Mouse (Mus musculus) stomach, postnatal 0 days (tissue): ENCODE measurements around the gene Tnr. TPM values are rescaled to one million over a fixed set of nuclear protein-coding genes. Genes with fewer than 3 reads are reported as not detected.

Source experiments
- ATAC-seq: fragments of 200-750 bp; cut with Nextera tagmentation; 2 replicates; pipeline ENCODE4 v1.8.0; 2017; ENCODE audit not compliant: low FRiP score, low TSS enrichment
- DNase-seq: peaks from one replicate; pipeline ENCODE4 v3.0.0-alpha.2; 2016; ENCODE audit warnings: low spot score
- H3K27ac ChIP-seq: fragments of 300-500 bp; sonication (generic); replicated peaks from 2 replicates; pipeline ENCODE4 v1.5.1; 2014; ENCODE audit warnings: mild to moderate bottlenecking, control low read depth
- H3K27me3 ChIP-seq: fragments of 300-500 bp; sonication (generic); 2 replicates; pipeline ENCODE4 v1.6.1; 2014; ENCODE audit warnings: low read length; ENCODE audit not compliant: control insufficient read depth, insufficient read depth
- H3K36me3 ChIP-seq: fragments of 300-500 bp; sonication (generic); 2 replicates; pipeline ENCODE4 v1.6.1; 2014; ENCODE audit warnings: low read length, mixed read lengths; ENCODE audit not compliant: control insufficient read depth, insufficient read depth
- H3K4me1 ChIP-seq: fragments of 300-500 bp; sonication (generic); replicated peaks from 2 replicates; pipeline ENCODE4 v1.6.1; 2014; ENCODE audit warnings: antibody characterized with exemption; ENCODE audit not compliant: control insufficient read depth, insufficient read depth
- H3K4me2 ChIP-seq: fragments of 300-500 bp; sonication (generic); replicated peaks from 2 replicates; pipeline ENCODE4 v1.6.1; 2014; ENCODE audit warnings: low read depth, mild to moderate bottlenecking, control low read depth, moderate library complexity
- H3K4me3 ChIP-seq: fragments of 300-500 bp; sonication (generic); 2 replicates; pipeline ENCODE4 v1.5.1; 2014; ENCODE audit warnings: low read depth, low read length, control low read depth
- H3K9ac ChIP-seq: fragments of 300-500 bp; sonication (generic); 2 replicates; pipeline ENCODE4 v1.6.1; 2014; ENCODE audit warnings: mild to moderate bottlenecking, low read length, control low read depth, mixed read lengths
- H3K9me3 ChIP-seq: fragments of 300-500 bp; sonication (generic); 2 replicates; pipeline ENCODE4 v1.6.1; 2016; ENCODE audit warnings: low read length; ENCODE audit not compliant: control insufficient read depth
- CTCF ChIP-seq: IDR thresholded peaks from 2 replicates; pipeline ENCODE4 v1.5.1; 2016; ENCODE audit warnings: antibody characterized with exemption, low read depth, mild to moderate bottlenecking, moderate library complexity
- EP300 ChIP-seq: optimal IDR thresholded peaks from 2 replicates; pipeline ENCODE3; 2016; ENCODE audit warnings: antibody characterized with exemption
- WGBS: fragments of 180-500 bp; shearing (Covaris S2); extraction: QIAGEN DNeasy Blood & Tissue Kit; methylation state at CpG from one replicate; pipeline ENCODE4 v1.1.7; 2014; 5-methylcytosine and 5-hydroxymethylcytosine counted together
- polyA plus RNA-seq: library from polyadenylated mRNA; unstranded; fragments of >200 nt; fragmentation: Nextera tagmentation; extraction: Ambion mirVana; gene quantifications from 2 replicates; pipeline ENCODE4 v1.2.1, GENCODE M21; 2015

Tnr gene
- polyA plus RNA-seq, 1 experiment from 2014 or later: 0.10 TPM

DNA sequence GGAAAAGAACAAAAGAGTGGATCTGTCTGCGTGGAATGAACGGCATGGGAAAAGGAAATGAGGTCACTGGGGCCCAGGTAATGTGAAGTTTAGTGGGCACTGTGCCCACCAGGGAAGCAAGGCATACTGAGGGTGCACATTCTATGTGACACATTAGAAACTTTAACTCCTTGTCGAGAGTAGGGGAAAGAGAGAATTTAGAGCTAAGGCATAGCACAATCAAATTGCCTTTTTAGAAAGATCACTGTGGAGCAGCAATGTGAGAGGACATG is 218.4 kb downstream of the Tnr start:
- DNase-seq (no peak), ATAC-seq (no peak)
- no peak overlapping the region for H3K4me2 ChIP-seq
- no peak overlapping the region for H3K27ac ChIP-seq
- H3K9ac ChIP-seq: no peak overlapping the region
- H3K36me3 ChIP-seq: no peaks in the 10 kb centered on the region
- no peak for TF ChIP-seq CTCF
- TF ChIP-seq EP300: no peak
- no peaks in the 10 kb centered on the region for H3K27me3 ChIP-seq
- H3K9me3 ChIP-seq: no peaks in the 10 kb centered on the region
- no peaks in the 10 kb centered on the region for H3K4me1 ChIP-seq
- no peak overlapping the region for H3K4me3 ChIP-seq
- WGBS: 36% methylated on average over 3 of the region's 3 CpGs

DNA sequence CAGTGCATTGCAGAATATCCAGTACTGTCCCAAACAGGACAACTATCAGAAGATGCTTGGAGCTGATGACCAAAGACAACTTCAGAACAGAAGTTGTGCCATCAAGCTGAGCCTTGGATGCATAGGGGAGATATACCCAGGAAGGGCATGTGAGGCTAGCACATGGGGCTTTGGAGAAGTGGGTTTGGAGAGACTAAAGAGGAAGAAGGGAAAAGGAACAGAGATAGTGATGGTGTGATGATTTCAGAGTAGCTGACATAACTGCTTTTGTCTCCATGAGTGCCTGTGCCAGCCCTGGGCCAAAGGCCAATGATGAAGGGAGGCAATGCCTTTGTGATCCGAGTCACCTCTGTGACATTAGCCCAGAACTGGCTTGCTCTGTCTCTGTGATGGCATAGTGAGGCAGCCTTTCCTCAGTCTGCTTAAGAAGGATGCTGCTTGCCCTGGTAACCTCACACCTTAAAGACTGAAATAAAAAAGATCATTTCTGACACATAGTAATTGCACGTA is 220.2 kb downstream of the Tnr start:
- Histone ChIP-seq H3K4me2 (no peak overlapping the region), H3K9ac (no peak overlapping the region), H3K4me3 (no peak overlapping the region), H3K4me1 (no peaks in the 10 kb centered on the region), H3K9me3 (no peaks in the 10 kb centered on the region), H3K27ac (no peak overlapping the region), H3K36me3 (no peaks in the 10 kb centered on the region), H3K27me3 (no peaks in the 10 kb centered on the region)
- DNase-seq (no peak), ATAC-seq (no peak)
- TF ChIP-seq EP300: no peak
- no peak for TF ChIP-seq CTCF
- WGBS: 80% methylated on average over 2 of the region's 2 CpGs

DNA sequence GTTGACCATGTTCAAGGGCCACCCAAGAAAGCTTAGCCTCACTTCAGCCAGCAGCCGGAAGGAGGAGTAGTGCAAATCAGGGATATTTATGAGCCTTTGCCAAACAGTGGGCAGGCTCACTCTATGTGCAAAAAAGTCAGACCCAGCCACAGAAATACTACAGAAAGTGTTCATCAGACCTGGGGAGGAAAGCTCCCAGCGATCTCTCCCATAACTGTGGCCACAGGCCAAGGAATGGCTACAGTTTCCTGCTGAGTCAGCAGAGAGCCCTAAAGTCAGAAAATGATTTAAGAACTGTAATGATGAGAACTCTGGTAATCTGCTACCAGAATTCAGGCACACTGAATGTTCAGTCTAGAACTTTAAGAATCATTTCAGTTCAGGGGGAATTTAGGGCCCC is 221.7 kb downstream of the Tnr start:
- no peak overlapping the region for H3K4me3 ChIP-seq
- H3K4me2 ChIP-seq: no peak overlapping the region
- TF ChIP-seq EP300: no peak
- TF ChIP-seq CTCF: no peak
- H3K27me3 ChIP-seq: no peaks in the 10 kb centered on the region
- ATAC-seq (no peak), DNase-seq (no peak)
- no peaks in the 10 kb centered on the region for H3K36me3 ChIP-seq
- no peaks in the 10 kb centered on the region for H3K9me3 ChIP-seq
- no peak overlapping the region for H3K9ac ChIP-seq
- no peak overlapping the region for H3K27ac ChIP-seq
- no peaks in the 10 kb centered on the region for H3K4me1 ChIP-seq
- 58% methylated on average over 2 of the region's 2 CpGs for WGBS

DNA sequence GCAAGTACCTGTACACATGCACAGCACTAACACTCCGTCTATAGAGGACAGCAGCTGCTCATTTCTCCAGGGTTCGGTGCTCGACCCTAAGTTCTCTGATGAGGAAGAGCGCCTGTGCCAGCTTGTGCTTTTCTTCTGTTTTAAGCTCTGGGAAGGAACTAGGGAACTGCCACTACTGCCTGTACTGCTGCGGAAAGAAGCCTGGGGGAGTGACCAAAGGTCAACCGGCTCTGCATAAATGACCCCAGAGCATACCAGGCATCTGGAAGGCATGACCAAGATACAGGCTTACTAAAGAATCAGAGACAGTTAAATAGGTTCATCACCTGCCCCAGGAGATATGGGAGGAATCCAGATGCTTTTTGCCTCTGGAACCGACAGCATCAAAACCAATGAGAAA is 224.4 kb downstream of the Tnr start:
- WGBS: 78% methylated on average over 7 of the region's 7 CpGs
- DNase-seq: no peak
- H3K9ac ChIP-seq: no peak overlapping the region
- H3K4me3 ChIP-seq: no peak overlapping the region
- TF ChIP-seq CTCF (no peak), EP300 (no peak)
- H3K4me2 ChIP-seq: no peak overlapping the region
- H3K27ac ChIP-seq: no peak overlapping the region
- no peaks in the 10 kb centered on the region for H3K27me3 ChIP-seq
- no peaks in the 10 kb centered on the region for H3K9me3 ChIP-seq
- no peaks in the 10 kb centered on the region for H3K36me3 ChIP-seq
- H3K4me1 ChIP-seq: no peaks in the 10 kb centered on the region
- no peak for ATAC-seq

DNA sequence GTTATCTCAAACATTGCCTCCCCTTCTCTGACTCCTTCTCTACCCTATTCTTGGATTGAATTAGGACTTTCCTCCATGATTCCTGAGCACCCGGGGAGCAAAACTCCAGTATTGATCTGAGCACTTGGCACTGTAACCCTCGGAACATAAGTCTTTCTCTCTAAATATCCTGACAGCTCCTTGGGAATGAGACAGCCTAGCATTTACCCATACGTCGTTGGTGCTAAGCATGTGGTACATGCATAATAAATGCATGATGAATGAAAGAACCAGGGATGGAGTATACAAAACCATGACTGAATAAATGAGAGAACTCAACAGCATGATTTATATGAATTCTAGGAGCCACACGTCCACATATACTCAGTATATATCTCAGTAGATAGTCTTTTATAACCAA is 226.8 kb downstream of the Tnr start:
- no peaks in the 10 kb centered on the region for H3K9me3 ChIP-seq
- no peak overlapping the region for H3K9ac ChIP-seq
- H3K4me3 ChIP-seq: no peak overlapping the region
- H3K27ac ChIP-seq: no peak overlapping the region
- ATAC-seq (no peak), DNase-seq (no peak)
- H3K27me3 ChIP-seq: no peaks in the 10 kb centered on the region
- H3K36me3 ChIP-seq: no peaks in the 10 kb centered on the region
- TF ChIP-seq EP300: no peak
- no peak for TF ChIP-seq CTCF
- 35% methylated on average over 5 of the region's 5 CpGs for WGBS
- H3K4me2 ChIP-seq: no peak overlapping the region
- no peaks in the 10 kb centered on the region for H3K4me1 ChIP-seq

DNA sequence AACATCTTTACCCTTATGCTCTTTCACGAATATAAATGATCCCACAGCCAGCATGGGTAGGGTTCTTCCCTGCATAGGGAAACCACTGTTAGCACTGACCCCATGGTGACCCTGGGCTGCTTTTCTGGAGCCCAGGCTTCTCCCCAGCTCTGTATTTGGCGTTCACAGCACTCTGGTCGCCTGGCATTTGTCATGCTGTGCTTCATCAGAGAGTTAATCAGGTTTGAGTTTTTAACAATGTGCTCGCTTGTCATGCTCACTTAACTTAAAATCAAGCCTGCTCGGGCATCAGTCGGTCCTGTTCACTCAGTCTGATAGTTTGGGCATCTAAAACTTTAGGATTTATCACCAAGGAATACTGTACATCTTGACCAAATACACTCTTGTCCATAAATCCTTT is 227.3 kb downstream of the Tnr start:
- DNase-seq: no peak
- H3K4me2 ChIP-seq: no peak overlapping the region
- H3K27ac ChIP-seq: no peak overlapping the region
- H3K36me3 ChIP-seq: no peaks in the 10 kb centered on the region
- no peak for ATAC-seq
- TF ChIP-seq EP300 (no peak), CTCF (no peak)
- H3K9ac ChIP-seq: no peak overlapping the region
- no peaks in the 10 kb centered on the region for H3K9me3 ChIP-seq
- H3K27me3 ChIP-seq: no peaks in the 10 kb centered on the region
- H3K4me3 ChIP-seq: no peak overlapping the region
- no peaks in the 10 kb centered on the region for H3K4me1 ChIP-seq
- 35% methylated on average over 6 of the region's 6 CpGs for WGBS
